Mouse (Mus musculus) embryo, embryonic 11.5 days (tissue): ENCODE results near the gene Grifin.

Experiments used
- DNase-seq: peaks from one replicate; pipeline ENCODE4 v3.0.0-alpha.2; 2012; ENCODE audit warnings: low read depth, low spot score

Grifin gene

DNA sequence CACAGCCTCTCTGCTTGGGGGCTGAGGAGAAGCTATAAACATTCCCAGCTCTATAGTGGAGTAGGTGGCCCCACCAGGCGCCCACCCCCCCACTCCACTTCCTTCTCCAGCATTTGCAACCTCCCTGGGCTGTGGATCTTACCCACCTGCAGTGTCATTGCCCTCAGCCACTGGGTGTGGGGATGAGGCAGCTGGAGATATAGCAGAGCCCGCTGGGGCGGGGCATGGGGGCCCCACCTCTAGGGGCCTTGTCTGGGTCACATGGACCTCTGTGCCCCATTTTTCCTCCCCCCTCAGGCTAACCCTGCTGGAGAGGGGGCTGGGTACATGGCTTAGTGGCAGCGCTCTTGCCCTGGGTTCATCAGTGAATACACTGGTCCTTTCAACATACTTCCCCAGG, at the start of gene Grifin:
Grifin (minus strand) TSS at position 176 of the 400 bp plus-strand sequence.
- no peak for DNase-seq

DNA sequence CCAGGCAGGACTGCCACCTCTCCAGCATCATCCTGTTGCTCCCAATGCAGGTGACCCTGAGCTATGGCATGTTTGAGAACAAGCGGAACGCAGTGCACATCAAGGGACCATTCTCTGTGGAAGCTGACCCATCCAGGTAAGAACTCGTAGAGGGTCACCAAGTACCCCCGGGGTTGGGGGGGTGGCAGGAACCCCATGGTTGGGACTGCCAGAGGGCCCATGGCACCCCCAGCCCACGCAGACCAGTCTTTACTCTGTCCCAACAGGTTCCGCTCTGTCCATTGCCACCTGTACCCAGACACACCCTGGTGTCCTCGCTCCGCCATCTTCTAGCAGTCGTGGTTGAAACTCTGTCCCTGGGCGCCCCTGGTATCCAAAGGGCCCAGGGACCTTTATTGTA, 49.3 kb upstream of the Grifin start:
- no peak for DNase-seq

DNA sequence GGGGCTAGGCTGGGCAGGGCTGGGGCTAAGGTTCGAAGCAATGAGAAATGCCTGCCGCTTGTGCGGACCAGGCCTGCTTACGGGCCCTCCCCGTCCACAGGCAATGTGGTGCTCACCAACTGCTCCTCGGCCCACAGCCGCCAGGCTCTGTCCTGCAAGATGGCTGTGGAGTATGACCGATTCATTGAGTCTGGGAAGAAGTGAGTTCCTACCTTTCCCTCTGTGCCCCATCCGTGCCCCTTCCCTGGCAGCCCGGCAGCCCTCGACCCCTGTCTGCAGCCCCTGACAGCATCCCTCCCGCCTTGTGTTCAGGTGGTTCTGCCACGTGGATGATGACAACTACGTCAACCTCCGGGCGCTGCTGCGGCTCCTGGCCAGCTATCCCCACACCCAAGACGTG, 47.3 kb upstream of the Grifin start:
- no peak for DNase-seq

DNA sequence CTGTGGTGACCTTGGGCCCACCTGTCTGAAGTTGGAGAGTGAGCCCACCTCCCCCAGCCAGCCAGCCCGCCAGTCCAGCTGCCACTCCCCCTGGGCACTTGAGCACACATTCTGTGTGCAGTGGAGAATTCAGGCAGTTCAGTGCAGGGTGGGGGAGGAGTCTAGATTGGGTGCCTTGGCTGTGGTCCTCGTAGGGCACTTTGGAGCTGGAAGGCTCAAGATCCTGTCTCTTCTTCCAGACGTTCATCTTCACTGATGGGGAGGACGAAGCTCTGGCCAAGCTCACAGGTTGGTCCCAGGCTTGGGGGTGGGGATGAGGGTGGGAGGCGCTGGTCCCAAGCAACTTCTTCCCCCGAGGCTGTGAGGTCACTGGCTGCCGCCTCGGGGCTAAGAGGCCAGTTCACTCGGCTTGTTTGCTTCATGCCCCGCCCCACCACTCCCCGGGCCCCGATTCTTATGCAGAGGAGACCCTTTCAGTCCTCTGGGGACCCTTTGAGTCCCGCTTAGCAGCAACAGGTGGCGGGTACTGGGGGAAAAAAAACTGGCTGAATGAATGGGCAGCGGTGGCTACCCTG, 46.8 kb upstream of the Grifin start:
- no peak for DNase-seq

DNA sequence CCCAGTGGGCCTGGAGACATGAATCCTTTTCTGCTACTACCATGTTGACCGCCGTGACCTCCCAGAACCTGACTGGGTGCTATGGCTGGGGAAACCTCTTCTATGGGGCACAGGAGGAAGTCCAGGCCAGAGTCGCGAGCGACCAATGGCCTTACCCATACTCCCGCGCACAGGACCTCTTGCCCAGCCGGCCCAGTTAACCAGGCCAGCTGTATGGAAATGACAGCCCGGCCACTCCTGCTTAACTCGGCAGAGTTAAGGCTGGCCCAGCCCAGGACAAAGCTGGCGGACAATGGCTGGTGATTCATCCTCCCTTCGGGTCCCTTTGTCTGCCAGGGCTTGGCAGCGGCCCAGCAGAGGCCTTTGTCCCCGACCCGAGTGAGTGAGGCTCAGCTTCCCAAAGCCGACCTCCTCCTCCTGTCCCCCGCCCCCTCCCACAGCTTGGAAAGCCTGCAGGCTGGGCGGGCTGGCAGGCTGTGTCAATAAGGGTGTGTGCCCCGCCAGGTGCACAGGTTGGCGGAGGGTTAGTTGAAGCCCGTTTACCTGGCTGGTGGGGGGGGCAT, 46.2 kb upstream of the Grifin start:
- no peak for DNase-seq

DNA sequence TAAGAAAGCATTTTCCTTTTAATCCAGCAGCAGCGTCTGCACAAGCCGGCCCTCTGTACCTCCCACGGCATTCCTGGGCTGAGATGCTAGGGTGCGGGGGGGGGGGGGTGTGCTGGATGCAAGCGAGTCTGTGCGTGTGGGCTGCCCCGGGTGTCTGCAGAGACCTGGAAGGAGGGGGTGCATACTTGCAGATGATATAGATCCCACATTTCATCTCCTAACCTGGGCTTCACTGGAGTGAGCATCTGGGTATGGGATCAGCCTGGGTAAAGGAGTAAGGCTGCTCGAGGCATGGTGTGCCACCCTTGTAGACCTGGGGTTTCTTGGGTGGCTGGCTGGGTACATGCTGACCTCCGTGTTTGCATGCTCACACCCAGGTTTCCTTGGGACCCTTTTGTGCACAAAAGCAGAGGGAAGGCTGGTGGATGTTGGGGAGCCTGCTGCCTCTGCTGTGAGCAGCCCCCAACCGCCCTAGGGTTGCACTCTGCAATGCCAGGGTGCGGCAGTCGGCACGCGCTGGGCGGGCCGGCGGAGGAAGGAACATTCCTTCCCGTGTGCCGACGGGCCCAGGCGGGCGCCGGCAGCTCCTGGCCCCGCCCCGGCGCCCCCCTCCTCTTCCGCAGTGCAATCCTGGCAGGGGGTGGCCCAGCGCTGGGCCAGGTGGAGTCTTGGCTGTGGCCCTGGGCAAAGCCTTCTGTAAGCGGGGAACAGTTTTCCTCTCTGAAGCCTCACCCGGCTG, 45.6 kb upstream of the Grifin start:
- no peak for DNase-seq

DNA sequence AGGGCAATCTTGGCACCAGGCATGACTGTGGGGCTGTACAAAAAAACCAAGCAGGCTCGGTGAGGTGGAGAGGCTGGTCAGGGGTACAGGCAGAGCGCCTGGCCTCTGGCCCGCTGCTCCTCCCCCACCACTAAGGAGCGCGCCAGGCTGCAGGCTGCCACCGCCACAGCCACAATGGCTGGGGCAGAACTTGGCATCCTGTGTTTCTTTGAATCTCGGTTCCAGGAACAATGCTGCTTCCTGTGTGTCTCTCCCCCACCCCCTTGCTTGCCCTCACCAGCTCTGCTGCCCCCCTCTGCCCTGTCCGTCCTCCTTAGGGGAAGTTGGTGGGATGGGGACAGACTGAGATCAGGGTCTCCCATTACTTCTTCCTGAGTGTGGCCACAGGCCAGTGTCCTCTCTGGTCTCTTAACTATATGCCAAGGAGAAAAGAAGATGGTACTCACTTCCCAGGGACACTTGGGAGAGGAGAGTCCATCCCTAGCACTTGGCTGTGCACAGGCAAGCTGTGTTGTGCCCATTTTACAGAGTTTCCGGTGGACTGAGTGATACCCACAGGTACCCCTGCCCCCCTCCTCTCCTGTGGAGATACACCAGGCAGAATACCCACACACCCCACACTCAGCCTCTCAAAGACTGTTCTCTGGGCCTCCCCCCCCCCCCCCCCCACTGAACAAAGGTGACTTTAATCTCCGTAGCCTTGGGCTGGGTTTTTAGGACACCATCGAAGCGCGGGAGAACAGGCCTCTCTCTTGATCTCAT, 44.8 kb upstream of the Grifin start:
- no peak for DNase-seq

DNA sequence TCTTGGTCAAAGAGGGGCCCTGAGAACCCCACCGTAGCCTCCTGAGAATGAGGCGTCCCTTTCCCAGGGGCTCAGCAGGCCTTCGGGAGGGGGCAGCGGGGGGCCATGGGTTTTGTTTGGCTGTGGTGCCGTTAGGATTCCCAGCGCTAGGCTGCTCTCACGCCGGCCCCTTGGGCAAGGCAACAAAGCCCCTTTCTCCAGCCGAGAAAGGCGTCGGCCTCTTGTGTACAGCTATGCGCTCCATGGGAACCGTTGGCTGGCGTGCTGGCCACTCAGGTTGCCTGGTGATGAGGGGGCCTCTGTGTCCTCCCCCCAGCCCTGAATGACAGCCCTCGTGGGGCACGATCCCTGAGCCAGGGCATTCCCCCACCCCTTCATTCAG, 43.8 kb upstream of the Grifin start:
- no peak for DNase-seq

DNA sequence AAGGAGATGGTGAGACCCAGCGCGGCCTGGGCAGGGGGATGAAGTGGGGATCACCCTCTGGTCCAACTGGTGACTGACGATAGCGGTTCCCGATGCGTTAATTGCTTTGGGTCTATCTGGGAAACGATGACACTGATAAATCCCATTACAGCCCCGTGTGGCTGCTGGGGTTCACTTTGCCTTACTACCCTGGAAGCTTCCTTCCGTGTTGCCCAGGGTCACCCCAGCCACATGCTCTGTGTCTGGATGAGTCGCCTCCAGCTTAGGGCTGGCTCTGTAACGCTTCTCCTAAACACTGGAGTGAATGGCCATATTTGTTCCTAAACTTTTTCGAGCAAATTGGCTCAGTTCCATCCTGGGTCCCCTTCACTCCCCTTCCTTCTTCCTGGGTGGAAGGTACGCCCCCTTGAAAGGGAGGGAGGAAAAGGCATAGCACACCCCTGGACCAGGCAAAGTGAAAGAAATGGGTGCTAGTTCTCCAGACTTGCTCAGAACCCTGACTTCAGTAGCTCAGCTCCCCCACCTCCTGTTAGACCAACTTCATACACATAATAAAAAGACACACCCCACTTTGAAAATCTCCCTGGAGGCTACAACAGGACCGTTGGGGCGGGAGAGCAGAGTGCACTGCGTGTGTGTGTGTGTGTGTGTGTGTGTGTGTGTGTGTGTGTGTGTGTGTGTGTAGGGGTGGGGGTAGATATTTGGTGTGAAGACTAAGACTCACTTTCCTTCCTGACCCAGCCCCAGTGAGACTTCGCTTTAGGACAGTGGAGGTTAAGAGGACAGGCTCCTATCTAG, 43.2 kb upstream of the Grifin start:
- no peak for DNase-seq

DNA sequence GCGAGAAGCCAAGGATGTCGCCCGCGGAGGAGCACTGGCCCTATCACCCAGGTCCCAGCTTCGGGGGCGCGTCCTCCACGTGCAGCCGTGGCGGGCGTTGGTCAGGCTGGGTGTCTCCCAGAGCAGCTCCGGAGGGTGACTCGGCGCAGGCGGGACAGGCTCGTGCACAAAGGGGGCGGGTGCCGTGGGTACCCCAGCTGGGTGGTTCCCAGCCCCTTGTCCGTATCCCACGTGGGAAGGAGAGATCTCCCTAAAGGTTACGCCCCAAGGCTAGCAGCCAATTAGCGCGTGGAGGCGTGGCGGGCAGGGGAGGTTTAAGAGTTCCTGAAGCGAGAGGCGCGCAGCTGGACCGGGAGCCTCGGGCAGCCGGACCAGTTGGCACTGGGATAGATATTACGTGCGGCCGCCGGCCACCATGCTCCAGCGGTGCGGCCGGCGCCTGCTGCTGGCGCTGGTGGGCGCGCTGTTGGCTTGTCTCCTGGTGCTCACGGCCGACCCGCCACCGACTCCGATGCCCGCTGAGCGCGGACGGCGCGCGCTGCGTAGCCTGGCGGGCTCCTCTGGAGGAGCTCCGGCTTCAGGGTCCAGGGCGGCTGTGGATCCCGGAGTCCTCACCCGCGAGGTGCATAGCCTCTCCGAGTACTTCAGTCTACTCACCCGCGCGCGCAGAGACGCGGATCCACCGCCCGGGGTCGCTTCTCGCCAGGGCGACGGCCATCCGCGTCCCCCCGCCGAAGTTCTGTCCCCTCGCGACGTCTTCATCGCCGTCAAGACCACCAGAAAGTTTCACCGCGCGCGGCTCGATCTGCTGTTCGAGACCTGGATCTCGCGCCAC, 42.3 kb upstream of the Grifin start, which contains the start of gene Lfng:
Lfng (plus strand) TSS at position 320 of the 835 bp plus-strand sequence.
- DNase-seq: peak; percentile 84

DNA sequence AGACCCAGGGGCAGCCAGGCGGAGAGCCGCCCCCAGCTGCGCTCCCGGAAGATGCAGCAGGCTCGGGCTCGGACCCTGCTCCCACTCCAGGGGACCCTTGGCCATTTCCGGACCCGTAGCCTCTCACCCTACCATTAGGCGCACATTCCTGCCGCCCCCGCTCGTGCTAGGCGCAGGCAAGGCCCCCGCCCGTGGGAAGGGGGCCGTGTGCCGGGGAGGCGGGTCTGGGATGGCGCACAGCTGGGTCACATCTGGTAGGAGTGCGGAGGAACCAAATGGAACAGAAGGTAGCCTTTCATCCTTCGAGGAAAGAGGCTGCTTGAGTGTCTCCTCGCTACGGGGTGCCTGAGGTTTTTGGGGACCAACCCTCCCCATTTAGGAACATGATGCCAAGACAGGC, 41.5 kb upstream of the Grifin start:
- DNase-seq: no peak

DNA sequence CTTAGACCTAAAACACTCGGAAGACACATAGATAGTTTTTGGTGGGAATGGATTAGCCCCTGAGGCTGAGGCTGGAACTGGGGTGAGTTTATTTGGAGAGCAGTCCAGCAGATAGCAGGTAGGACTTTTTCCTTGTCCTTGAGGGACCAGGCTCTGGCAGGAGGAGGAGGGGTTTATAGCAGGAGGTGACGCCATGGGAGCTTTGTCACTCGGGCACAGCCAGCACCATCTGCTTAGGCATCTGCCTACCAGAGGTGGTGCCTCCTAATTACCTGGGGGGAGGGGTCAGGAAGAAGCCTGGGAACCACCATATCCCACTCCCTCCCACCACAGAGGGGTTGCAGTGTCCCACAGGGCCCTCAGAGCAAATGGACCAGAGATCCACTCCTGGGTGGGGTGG, 40.4 kb upstream of the Grifin start:
- no peak for DNase-seq

DNA sequence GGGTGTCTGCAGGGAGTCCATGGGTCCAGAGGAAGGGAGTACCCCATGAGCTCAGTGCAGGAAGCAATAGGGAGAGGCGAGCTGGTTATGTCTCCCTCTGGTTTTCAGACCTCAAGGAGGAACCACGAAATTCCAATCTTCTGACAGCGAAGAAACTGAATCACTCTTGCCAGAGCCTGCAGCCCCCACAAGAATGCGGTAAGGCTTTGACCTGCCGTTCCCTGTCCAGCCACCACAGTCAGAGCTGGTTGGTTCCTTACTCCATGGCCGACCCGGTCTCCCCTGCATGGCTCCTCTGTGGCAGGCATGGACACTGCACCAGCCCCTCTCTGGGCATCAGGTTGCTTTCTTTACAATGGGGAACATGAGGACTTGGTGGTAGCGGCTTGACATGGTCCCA, 39.5 kb upstream of the Grifin start:
- DNase-seq: no peak

DNA sequence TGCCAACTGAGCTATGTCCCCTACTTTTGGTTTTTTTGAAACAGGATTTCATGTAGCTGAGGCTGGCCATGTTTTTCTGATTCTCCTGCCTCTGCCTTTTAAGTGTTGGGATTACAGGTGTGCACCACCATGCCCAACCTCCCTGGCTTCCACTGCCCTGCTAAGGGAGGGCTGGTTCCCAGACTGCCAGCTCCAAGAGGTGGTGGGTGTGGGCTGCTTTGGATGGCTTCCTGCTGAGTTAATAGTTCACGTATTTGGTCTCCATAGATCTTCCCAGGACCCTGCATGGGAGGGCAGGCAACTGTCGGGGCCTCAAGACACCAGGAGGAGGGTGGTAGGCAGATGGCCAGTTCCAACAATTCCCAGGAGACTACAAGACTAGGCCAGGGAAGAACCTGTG, 37.7 kb upstream of the Grifin start:
- DNase-seq: no peak

DNA sequence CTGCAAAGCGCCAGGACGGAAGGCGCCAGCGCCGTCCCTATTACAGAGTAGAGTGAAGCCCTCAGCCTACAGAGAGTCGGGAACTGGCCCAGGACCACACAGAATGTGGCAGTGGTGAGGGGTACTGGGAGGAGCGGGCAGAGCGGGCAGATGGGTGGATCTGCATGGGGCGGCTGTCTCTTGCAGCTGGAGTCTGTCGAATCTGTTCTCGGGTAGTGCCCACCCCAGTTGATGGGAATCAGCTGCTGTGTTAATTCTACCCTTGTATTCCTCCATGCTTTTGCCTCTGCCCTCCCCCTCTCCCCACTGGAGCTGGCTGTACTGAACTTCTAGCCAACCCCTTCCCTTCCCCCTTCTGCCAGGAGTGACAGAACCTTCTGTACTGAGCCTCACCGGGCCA, 36.8 kb upstream of the Grifin start:
- DNase-seq: no peak

DNA sequence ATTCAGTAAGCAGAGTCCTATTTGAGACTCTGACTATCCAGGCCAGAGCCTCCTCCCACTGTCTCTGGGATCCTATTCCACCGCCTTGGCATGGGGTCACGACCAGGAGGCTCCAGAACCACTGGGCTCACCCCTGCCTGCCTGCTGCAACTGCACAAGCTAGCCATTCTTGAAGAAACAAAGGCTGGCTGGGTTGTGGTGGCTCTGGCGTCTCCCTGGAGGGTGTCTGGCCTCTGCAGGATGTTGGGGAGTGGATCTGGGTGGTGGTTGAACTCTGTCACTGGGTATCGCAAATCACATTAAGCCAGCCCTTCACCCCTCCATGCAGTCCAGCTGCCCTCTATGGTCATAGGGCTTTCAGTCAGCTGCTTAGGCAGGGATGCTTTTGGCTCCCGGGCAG, 35.1 kb upstream of the Grifin start:
- no peak for DNase-seq

DNA sequence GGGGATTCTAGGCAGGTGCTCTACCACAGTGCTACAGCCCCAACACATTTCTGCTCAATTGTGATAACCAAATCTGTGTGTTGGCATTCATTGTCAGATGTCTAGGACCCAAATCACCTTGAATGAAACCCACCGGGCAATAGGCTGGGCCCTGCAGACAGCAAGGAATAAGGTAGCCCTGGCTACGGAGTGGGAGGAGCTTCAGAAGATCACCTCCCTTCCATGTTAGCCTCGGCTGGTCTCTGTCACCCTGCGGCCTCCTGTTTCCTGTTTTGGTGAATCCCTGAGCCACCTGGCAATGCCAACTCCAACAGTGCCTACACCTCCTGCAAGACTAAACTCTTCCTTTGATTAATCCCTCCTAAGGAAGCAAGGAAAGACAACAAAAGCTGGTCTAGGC, 32.9 kb upstream of the Grifin start:
- no peak for DNase-seq

DNA sequence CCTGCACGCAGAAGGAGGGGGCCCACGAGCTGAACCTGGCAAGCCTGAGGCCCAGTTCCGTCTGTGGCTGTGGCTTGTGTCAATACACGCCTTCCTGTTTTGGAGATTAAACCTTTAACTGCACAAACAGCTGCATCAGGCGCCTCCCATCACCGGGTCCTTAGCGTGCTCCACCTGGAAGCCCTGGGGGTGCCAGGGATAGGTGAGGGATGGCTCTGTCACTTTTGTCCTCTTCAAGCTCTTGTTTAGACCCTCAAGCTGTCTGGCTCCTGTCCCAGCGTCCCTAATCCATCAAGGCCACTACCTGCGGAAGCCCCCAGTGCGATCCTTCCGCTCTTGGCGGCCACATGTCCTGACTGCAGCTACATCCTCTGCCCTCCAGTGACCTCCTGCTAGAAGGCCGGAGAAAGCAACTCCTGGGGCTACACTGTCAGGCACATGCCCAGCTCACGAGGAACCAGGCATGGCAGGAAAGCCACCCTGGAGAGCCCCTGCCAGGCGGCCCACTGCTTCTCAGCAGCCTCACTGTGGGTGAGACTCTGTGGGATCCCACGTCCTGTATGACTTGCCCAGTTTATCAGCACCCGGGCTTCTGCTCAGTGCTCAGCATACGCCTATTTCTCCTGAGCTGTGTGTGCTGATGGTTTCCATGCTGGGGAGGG, 32.2 kb upstream of the Grifin start:
- no peak for DNase-seq

DNA sequence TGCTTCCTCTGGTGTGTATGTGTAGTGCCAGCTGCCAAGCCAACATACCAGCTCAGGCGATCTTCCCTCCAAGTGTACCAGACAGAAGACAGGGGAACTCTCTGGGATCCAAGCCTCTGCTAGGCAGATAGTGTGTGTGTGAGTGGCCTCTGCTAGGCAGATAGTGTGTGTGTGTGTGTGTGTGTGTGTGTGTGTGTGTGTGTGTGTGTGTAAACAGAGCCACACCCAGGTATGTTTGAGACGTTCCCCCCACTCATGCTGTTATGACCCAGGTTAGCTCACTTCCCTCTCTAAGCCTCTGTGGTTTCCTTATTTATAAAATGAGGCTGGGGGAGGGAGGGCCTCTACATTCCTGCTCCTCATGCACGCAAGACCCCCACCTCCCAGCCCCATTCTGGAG, 31.6 kb upstream of the Grifin start:
- no peak for DNase-seq

DNA sequence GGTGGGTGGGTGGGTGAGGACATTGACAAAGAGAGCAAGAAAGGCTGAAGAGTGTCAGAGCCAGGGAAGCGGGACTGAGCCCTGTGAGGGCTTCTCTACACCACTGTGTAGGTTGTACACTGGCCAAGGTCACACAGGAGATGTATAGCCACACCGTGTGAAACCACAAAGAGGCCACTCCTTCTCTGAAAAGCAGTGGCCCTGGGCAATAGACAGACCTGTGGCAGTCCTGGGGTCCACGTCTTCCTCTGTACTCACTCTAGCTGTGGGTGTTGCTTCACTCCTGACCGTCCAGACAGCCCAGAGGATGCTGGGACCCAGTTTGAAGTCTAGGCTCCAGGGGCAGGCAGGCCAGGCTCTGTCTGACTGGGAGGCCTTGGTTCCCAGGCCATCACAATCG, 30.0 kb upstream of the Grifin start:
- DNase-seq: no peak
